26 mouse cellular contexts compared by ENCODE assay signal in the genomic region with DNA sequence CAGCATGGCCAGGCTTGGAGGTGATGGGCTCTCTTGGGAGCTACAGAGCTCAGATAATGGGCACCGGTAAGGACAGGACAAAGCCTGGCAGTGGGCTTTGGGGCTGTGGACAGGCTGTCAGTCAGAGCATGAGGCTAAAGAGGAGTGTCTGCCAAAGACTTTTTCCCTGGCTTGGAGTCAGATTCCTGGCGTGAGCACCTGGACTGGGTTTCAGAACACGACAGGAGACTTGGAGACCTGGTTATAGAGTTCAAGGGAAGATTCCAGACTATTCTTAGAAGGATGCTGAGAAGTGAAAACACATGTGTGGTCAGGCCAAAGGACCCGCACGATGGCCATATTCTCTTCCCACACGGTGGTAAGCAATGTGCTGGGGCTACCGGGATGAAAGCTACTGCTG. TPM values are rescaled to one million over a fixed set of nuclear protein-coding genes. Genes with fewer than 3 reads are reported as not detected.
DNase-seq lines count a peak whose midpoint lies in the region; ATAC-seq and TF ChIP-seq lines count a peak whose summit lies in the region.
"Had no signal": no experiment of that assay in that cellular context is flagged by ENCODE, and none has a peak within 500 bp of the region (broad histone marks: within the 10 kb centered on the region; RNA-seq: fewer than 3 reads in every experiment).

No protein-coding gene starts in this region.

- H3K4me2 ChIP-seq in hindbrain, postnatal 0 days (ENCODE audit: low read depth, low read length), result no peak overlapping the region
- H3K4me2 ChIP-seq in hindbrain, embryonic 11.5 days (replicated peaks; ENCODE audit: low read depth, low read length), result no peak overlapping the region
- H3K4me2 ChIP-seq: embryonic facial prominence, embryonic 12.5 days; hindbrain, embryonic 15.5 days; kidney, embryonic 15.5 days; limb, embryonic 13.5 days; liver, embryonic 11.5 days; lung, embryonic 15.5 days had no signal

- DNase-seq in hindbrain, postnatal 0 days (ENCODE audit: low spot score), result peak; percentile 17
- no peak for DNase-seq in hindbrain, embryonic 11.5 days (ENCODE audit: low spot score)
- DNase-seq in cerebellum, adult 11-12 months, result peak; percentile 88
- peak; percentile 84 for DNase-seq in cerebellum, adult 8-10 months
- peak; percentile 92 to 93 for DNase-seq in cerebellum, postnatal 25 days
- no peak for DNase-seq in embryo, embryonic 9.5 days (ENCODE audit: extremely low spot score)
- no peak for DNase-seq in adrenal gland, adult 8-10 months
- DNase-seq: adrenal gland, postnatal 36 days; forebrain, postnatal 0 days; gastrocnemius, postnatal 14 days; heart, postnatal 14 days; kidney, adult 18-20 months; kidney, postnatal 25 days; midbrain, embryonic 14.5 days; right cerebral cortex, postnatal 25 days; thymus, postnatal 14 days had no signal

- no peak overlapping the region for H3K27ac ChIP-seq in hindbrain, postnatal 0 days
- no peak overlapping the region for H3K27ac ChIP-seq in hindbrain, embryonic 11.5 days (ENCODE audit: low read depth, low read length)
- H3K27ac ChIP-seq: embryonic facial prominence, embryonic 12.5 days; hindbrain, embryonic 15.5 days; kidney, embryonic 15.5 days; limb, embryonic 13.5 days; lung, embryonic 15.5 days had no signal

- no peak overlapping the region for H3K4me3 ChIP-seq in hindbrain, postnatal 0 days (ENCODE audit: low read length)
- H3K4me3 ChIP-seq in hindbrain, embryonic 11.5 days (ENCODE audit: low read depth, low read length), result no peak overlapping the region
- H3K4me3 ChIP-seq: embryonic facial prominence, embryonic 12.5 days; hindbrain, embryonic 15.5 days; kidney, embryonic 15.5 days; limb, embryonic 13.5 days; lung, embryonic 15.5 days had no signal

- peaks cover 2% of the 10 kb centered on the region; the same call in 1 of the 2 replicates for H3K4me1 ChIP-seq in hindbrain, postnatal 0 days (ENCODE audit: insufficient read depth, low read length)
- no peaks in the 10 kb centered on the region for H3K4me1 ChIP-seq in hindbrain, embryonic 11.5 days (replicated peaks; ENCODE audit: control insufficient read depth, insufficient read depth, low read length)
- H3K4me1 ChIP-seq: embryonic facial prominence, embryonic 12.5 days; hindbrain, embryonic 15.5 days; kidney, embryonic 15.5 days; lung, embryonic 15.5 days had no signal

- H3K27me3 ChIP-seq in hindbrain, postnatal 0 days (ENCODE audit: insufficient read depth, low read length), result no peaks in the 10 kb centered on the region
- H3K27me3 ChIP-seq in hindbrain, embryonic 11.5 days (ENCODE audit: control insufficient read depth, insufficient read depth, low read length), result no peaks in the 10 kb centered on the region
- H3K27me3 ChIP-seq: embryonic facial prominence, embryonic 12.5 days; hindbrain, embryonic 15.5 days; kidney, embryonic 15.5 days; limb, embryonic 13.5 days; lung, embryonic 15.5 days had no signal

- TF ChIP-seq CTCF in hindbrain, postnatal 0 days (IDR thresholded peaks at IDR 0.05; ENCODE audit: low read depth), result no peak

- WGBS in hindbrain, postnatal 0 days, result 52% methylated on average over 7 of the region's 7 CpGs
- 88% methylated on average over 7 of the region's 7 CpGs for WGBS in hindbrain, embryonic 11.5 days

- no peaks in the 10 kb centered on the region for H3K36me3 ChIP-seq in hindbrain, postnatal 0 days (ENCODE audit: insufficient read depth, low read length)
- H3K36me3 ChIP-seq in hindbrain, embryonic 11.5 days (ENCODE audit: control insufficient read depth, insufficient read depth, low read length), result no peaks in the 10 kb centered on the region
- H3K36me3 ChIP-seq: kidney, embryonic 15.5 days; limb, embryonic 13.5 days; lung, embryonic 15.5 days had no signal

- H3K9me3 ChIP-seq in hindbrain, postnatal 0 days (ENCODE audit: low read length), result no peaks in the 10 kb centered on the region
- H3K9me3 ChIP-seq in hindbrain, embryonic 11.5 days (ENCODE audit: control insufficient read depth, low read length), result no peaks in the 10 kb centered on the region
- H3K9me3 ChIP-seq: embryonic facial prominence, embryonic 12.5 days; hindbrain, embryonic 15.5 days; kidney, embryonic 15.5 days; limb, embryonic 13.5 days; lung, embryonic 15.5 days had no signal

- no peak overlapping the region for H3K9ac ChIP-seq in hindbrain, postnatal 0 days (replicated peaks; ENCODE audit: low read length)
- H3K9ac ChIP-seq in hindbrain, embryonic 11.5 days (ENCODE audit: low read depth, low read length), result no peak overlapping the region
- H3K9ac ChIP-seq: embryonic facial prominence, embryonic 12.5 days; forebrain, postnatal 0 days; hindbrain, embryonic 15.5 days; kidney, embryonic 15.5 days; limb, embryonic 13.5 days; lung, embryonic 15.5 days had no signal

- ATAC-seq in hindbrain, postnatal 0 days, result no peak
- ATAC-seq in hindbrain, embryonic 11.5 days (ENCODE audit: low FRiP score), result no peak
- ATAC-seq: CD4-positive, CD25-positive, alpha-beta regulatory T cell, adult 4 months; forebrain, postnatal 0 days had no signal

RNA-seq across cellular contexts. Expression of a gene that starts 19.9 kb away (rescaled TPM):
- 170 and 187 TPM in 2 replicates for total RNA-seq in hindbrain, postnatal 0 days (2014; rRNA removed)
- polyA plus RNA-seq in hindbrain, postnatal 0 days (2015; fragmentation: Nextera tagmentation; extraction: Ambion mirVana), result 157 and 161 TPM in 2 replicates
- 231 and 251 TPM in 2 replicates for polyA plus RNA-seq in hindbrain, embryonic 11.5 days (2014; fragmentation: Nextera tagmentation; extraction: Ambion mirVana)
- total RNA-seq in adrenal gland, adult 8-10 months (2022), result 1 to 10 TPM; 1.1 to 3.2 (median 2.5) TPM
- total RNA-seq: granulocyte monocyte progenitor cell, adult 5-6 weeks; megakaryocyte progenitor cell, adult 5-6 weeks; neutrophil, adult 5-6 weeks had no signal
- polyA plus RNA-seq: CD4-positive, CD25-positive, alpha-beta regulatory T cell, adult 4 months had no signal

Comparison
In these comparisons a context has a peak if more than half of its experiments do, and no peak if none do; other contexts are left out.
1. DNase-seq: peak in hindbrain, postnatal 0 days (single experiment), cerebellum, adult 11-12 months (single experiment), cerebellum, adult 8-10 months (single experiment) and cerebellum, postnatal 25 days (2 of 2); none in hindbrain, embryonic 11.5 days (single experiment), embryo, embryonic 9.5 days (single experiment) and adrenal gland, adult 8-10 months (single experiment).
2. RNA of a gene that starts 19.9 kb away (total RNA-seq): 170 to 187 TPM in hindbrain, postnatal 0 days; 1.1 to 3.2 TPM in adrenal gland, adult 8-10 months; every median in the first group is over 10 times any median in the second.